Comparison of ENCODE assay signal across 21 mouse cellular contexts in genomic region chr13:31518971-31519370, GRCm38 (mm10). TPM values are rescaled to one million over a fixed set of nuclear protein-coding genes. Genes with fewer than 3 reads are reported as not detected.
DNase-seq lines count a peak whose midpoint lies in the region; ATAC-seq and TF ChIP-seq lines count a peak whose summit lies in the region.
"Had no signal": no experiment of that assay in that cellular context is flagged by ENCODE, and none has a peak within 500 bp of the region (broad histone marks: within the 10 kb centered on the region; RNA-seq: fewer than 3 reads in every experiment).

No protein-coding gene starts in this region.

- 24% methylated on average over 9 of the region's 9 CpGs for whole genome bisulfite sequencing in intestine, postnatal 0 days
- 17% methylated on average over 9 of the region's 9 CpGs for WGBS in small intestine, adult 2 months
- 92% methylated on average over 9 of the region's 9 CpGs for WGBS in hindbrain, embryonic 10.5 days

- H3K9ac ChIP-seq in intestine, postnatal 0 days (ENCODE audit: low read depth, low read length): no peak overlapping the region
- H3K9ac ChIP-seq: heart, embryonic 15.5 days had no signal

- peak; percentile 64 for ATAC-seq in intestine, postnatal 0 days
- no peak for ATAC-seq in activated CD4-positive, CD25-positive, alpha-beta regulatory T cell, adult 4 months

- no peaks in the 10 kb centered on the region for H3K36me3 ChIP-seq in intestine, postnatal 0 days (ENCODE audit: control insufficient read depth, insufficient read depth)
- no peaks in the 10 kb centered on the region for H3K36me3 ChIP-seq in small intestine, adult 2 months (ENCODE audit: control insufficient read depth, insufficient read depth, low read length)
- H3K36me3 ChIP-seq in hindbrain, embryonic 10.5 days: no peaks in the 10 kb centered on the region
- H3K36me3 ChIP-seq: heart, embryonic 15.5 days; midbrain, embryonic 10.5 days had no signal

- H3K4me2 ChIP-seq in intestine, postnatal 0 days (replicated peaks; ENCODE audit: low read depth): 0 out of 2 replicates have a peak overlapping the region, but pooled peaks have one; percentile 17

- no peaks in the 10 kb centered on the region for H3K27me3 ChIP-seq in intestine, postnatal 0 days (replicated peaks; ENCODE audit: control insufficient read depth, insufficient read depth, low read length)
- H3K27me3 ChIP-seq in small intestine, adult 2 months (ENCODE audit: control insufficient read depth, insufficient read depth, low read length): no peaks in the 10 kb centered on the region
- no peaks in the 10 kb centered on the region for H3K27me3 ChIP-seq in hindbrain, embryonic 10.5 days (ENCODE audit: insufficient read depth, poor library complexity, severe bottlenecking)
- H3K27me3 ChIP-seq: heart, embryonic 15.5 days had no signal

- TF ChIP-seq POLR2A in embryonic fibroblast, embryonic 13.5 days (IDR thresholded peaks at IDR 0.05; ENCODE audit: low read depth, low read length): no peak
- TF ChIP-seq POLR2A in small intestine, adult 2 months (IDR thresholded peaks at IDR 0.05; ENCODE audit: low read depth, low read length): no peak

- DNase-seq in lung, adult 18-20 months: peak; percentile 22 to 34
- no peak for DNase-seq in lung, postnatal 14 days
- no peak for DNase-seq in hindbrain, embryonic 10.5 days (ENCODE audit: low spot score)
- no peak for DNase-seq in gastrocnemius, adult 18-20 months (ENCODE audit: low spot score)
- DNase-seq: cerebellum, adult 11 months; layer of hippocampus, adult 9-11 months; right cerebral cortex, adult 18-20 months; thymus, postnatal 36 days had no signal

- no peaks in the 10 kb centered on the region for H3K9me3 ChIP-seq in intestine, postnatal 0 days (ENCODE audit: control insufficient read depth)
- no peaks in the 10 kb centered on the region for H3K9me3 ChIP-seq in hindbrain, embryonic 10.5 days
- H3K9me3 ChIP-seq: heart, embryonic 15.5 days; midbrain, embryonic 10.5 days had no signal

- no peak overlapping the region for H3K4me3 ChIP-seq in embryonic fibroblast, embryonic 13.5 days (ENCODE audit: insufficient read depth, low read length)
- H3K4me3 ChIP-seq in intestine, postnatal 0 days (ENCODE audit: low read depth, low read length): no peak overlapping the region
- H3K4me3 ChIP-seq in small intestine, adult 2 months (ENCODE audit: low read depth, low read length): no peak overlapping the region
- no peak overlapping the region for H3K4me3 ChIP-seq in hindbrain, embryonic 10.5 days
- H3K4me3 ChIP-seq: heart, embryonic 15.5 days; midbrain, embryonic 10.5 days had no signal

- peak overlapping the region; percentile 67 for H3K27ac ChIP-seq in embryonic fibroblast, embryonic 13.5 days (ENCODE audit: insufficient read depth, low read length)
- H3K27ac ChIP-seq in intestine, postnatal 0 days (ENCODE audit: low read depth, low read length): peak overlapping the region; percentile 87
- H3K27ac ChIP-seq in small intestine, adult 2 months (ENCODE audit: insufficient read depth, low read depth, low read length): peak overlapping the region; percentile 60
- H3K27ac ChIP-seq in hindbrain, embryonic 10.5 days: no peak overlapping the region
- H3K27ac ChIP-seq: macrophage; midbrain, embryonic 10.5 days had no signal

- TF ChIP-seq CTCF in embryonic fibroblast, embryonic 13.5 days (IDR thresholded peaks at IDR 0.05; ENCODE audit: borderline replicate concordance, insufficient read depth, low read length): no peak
- no peak for TF ChIP-seq CTCF in intestine, postnatal 0 days (IDR thresholded peaks at IDR 0.05; ENCODE audit: low read depth)
- no peak for TF ChIP-seq CTCF in small intestine, adult 2 months (IDR thresholded peaks at IDR 0.05; ENCODE audit: extremely low read depth, insufficient read length, insufficient replicate concordance, low read depth, low read length)

- H3K4me1 ChIP-seq in embryonic fibroblast, embryonic 13.5 days (ENCODE audit: control insufficient read depth, insufficient read depth, low read length): no peaks in the 10 kb centered on the region
- H3K4me1 ChIP-seq in intestine, postnatal 0 days (replicated peaks; ENCODE audit: control insufficient read depth, insufficient read depth, low read length): 0 out of 2 replicates have a peak, but pooled peaks cover 8% of the 10 kb centered on the region
- peaks cover 12% of the 10 kb centered on the region for H3K4me1 ChIP-seq in small intestine, adult 2 months (ENCODE audit: control insufficient read depth, insufficient read depth, insufficient read length, low read length)
- H3K4me1 ChIP-seq in hindbrain, embryonic 10.5 days (replicated peaks): no peaks in the 10 kb centered on the region
- H3K4me1 ChIP-seq: heart, embryonic 15.5 days; midbrain, embryonic 10.5 days had no signal

RNA-seq across cellular contexts. Expression of gene Foxq1, which starts 37.0 kb away (rescaled TPM):
- 0.10 and 0.14 TPM in 2 replicates for polyA plus RNA-seq in embryonic fibroblast, embryonic 13.5 days (2011; ENCODE audit: insufficient read length, low read depth, missing spikeins)
- polyA plus RNA-seq in intestine, postnatal 0 days (2015; fragmentation: Nextera tagmentation; extraction: Ambion mirVana): 8.5 and 9.6 TPM in 2 replicates
- 9.2 and 59.1 TPM in 2 replicates for polyA plus RNA-seq in small intestine, adult 2 months (2012; rRNA removed)
- polyA plus RNA-seq in hindbrain, embryonic 10.5 days (2016; fragmentation: Nextera tagmentation; extraction: Ambion mirVana): 0.66 and 1.1 TPM in 2 replicates
- polyA plus RNA-seq in activated CD4-positive, CD25-positive, alpha-beta regulatory T cell, adult 4 months (2017; shearing (Covaris generic)): not detected
- under 1 TPM; 0.05 to 0.07 TPM for total RNA-seq in gastrocnemius, adult 18-20 months (2021)
- total RNA-seq: hematopoietic stem cell, adult 5-6 weeks had no signal
- polyA plus RNA-seq: macrophage had no signal

RNA-seq across cellular contexts. Expression of gene A530084C06Rik, which starts 40.2 kb away (rescaled TPM):
- polyA plus RNA-seq in embryonic fibroblast, embryonic 13.5 days (2011; ENCODE audit: insufficient read length, low read depth, missing spikeins): not detected in 2 replicates
- not detected in 2 replicates for polyA plus RNA-seq in intestine, postnatal 0 days (2015; fragmentation: Nextera tagmentation; extraction: Ambion mirVana)
- polyA plus RNA-seq in small intestine, adult 2 months (2012; rRNA removed): 0.56 and 0.88 TPM in 2 replicates
- polyA plus RNA-seq in hindbrain, embryonic 10.5 days (2016; fragmentation: Nextera tagmentation; extraction: Ambion mirVana): not detected in 2 replicates
- polyA plus RNA-seq in activated CD4-positive, CD25-positive, alpha-beta regulatory T cell, adult 4 months (2017; shearing (Covaris generic)): not detected
- not detected for total RNA-seq in gastrocnemius, adult 18-20 months (2021)
- total RNA-seq: gastrocnemius, adult 8-10 months; heart, adult 18-20 months had no signal
- polyA plus RNA-seq: forebrain, embryonic 11.5 days; heart, embryonic 15.5 days; limb, embryonic 11.5 days; macrophage; midbrain, embryonic 10.5 days; neural tube, embryonic 11.5 days had no signal

Comparison
In these comparisons a context has a peak if more than half of its experiments do, and no peak if none do; other contexts are left out.
1. DNase-seq: peak in lung, adult 18-20 months (2 of 2); none in lung, postnatal 14 days (single experiment), hindbrain, embryonic 10.5 days (single experiment) and gastrocnemius, adult 18-20 months (single experiment).